In genomic region chr2:92667192-92667591, GRCm38 (mm10) we compare ENCODE assay signal across 9 mouse cellular contexts.
DNase-seq lines count a peak whose midpoint lies in the region; ATAC-seq and TF ChIP-seq lines count a peak whose summit lies in the region.
"Had no signal": no experiment of that assay in that cellular context is flagged by ENCODE, and none has a peak within 500 bp of the region (broad histone marks: within the 10 kb centered on the region; RNA-seq: fewer than 3 reads in every experiment).

No protein-coding gene starts in this region.

- H3K27ac ChIP-seq in heart, adult 2 months, result no peak overlapping the region; the same call in 1 of the 2 replicates
- H3K27ac ChIP-seq in heart, embryonic 12.5 days (ENCODE audit: poor library complexity, severe bottlenecking), result no peak overlapping the region
- no peak overlapping the region for H3K27ac ChIP-seq in kidney, embryonic 14.5 days (ENCODE audit: low read depth, low read length)
- H3K27ac ChIP-seq in lung, postnatal 0 days (ENCODE audit: low read length), result no peak overlapping the region
- H3K27ac ChIP-seq in intestine, postnatal 0 days (ENCODE audit: low read depth, low read length), result no peak overlapping the region
- H3K27ac ChIP-seq in forebrain, embryonic 13.5 days, result no peak overlapping the region
- H3K27ac ChIP-seq: hindbrain, embryonic 15.5 days had no signal

- H3K4me3 ChIP-seq in heart, adult 2 months, result no peak overlapping the region
- H3K4me3 ChIP-seq in heart, embryonic 12.5 days, result no peak overlapping the region
- H3K4me3 ChIP-seq in kidney, embryonic 14.5 days (ENCODE audit: low read length), result no peak overlapping the region
- no peak overlapping the region for H3K4me3 ChIP-seq in lung, postnatal 0 days (ENCODE audit: low read depth, low read length)
- H3K4me3 ChIP-seq in intestine, postnatal 0 days (ENCODE audit: low read depth, low read length), result no peak overlapping the region
- no peak overlapping the region for H3K4me3 ChIP-seq in forebrain, embryonic 13.5 days
- H3K4me3 ChIP-seq: hindbrain, embryonic 15.5 days had no signal

- TF ChIP-seq POLR2A in heart, adult 2 months (IDR thresholded peaks at IDR 0.05; ENCODE audit: insufficient read depth, low read depth, low read length), result no peak

- no peaks in the 10 kb centered on the region for H3K79me2 ChIP-seq in heart, adult 2 months (replicated peaks; ENCODE audit: control insufficient read depth, insufficient read depth, low read length)

- no peak overlapping the region for H3K4me2 ChIP-seq in heart, embryonic 12.5 days
- H3K4me2 ChIP-seq in kidney, embryonic 14.5 days (replicated peaks; ENCODE audit: low read depth, low read length), result no peak overlapping the region
- no peak overlapping the region for H3K4me2 ChIP-seq in lung, postnatal 0 days (replicated peaks; ENCODE audit: low read depth, low read length)
- H3K4me2 ChIP-seq in intestine, postnatal 0 days (replicated peaks; ENCODE audit: low read depth), result no peak overlapping the region
- no peak overlapping the region for H3K4me2 ChIP-seq in forebrain, embryonic 13.5 days
- H3K4me2 ChIP-seq: hindbrain, embryonic 15.5 days had no signal

- no peaks in the 10 kb centered on the region for H3K27me3 ChIP-seq in heart, adult 2 months (ENCODE audit: control insufficient read depth, insufficient read depth, low read length)
- 0 out of 2 replicates have a peak, but pooled peaks cover 5% of the 10 kb centered on the region for H3K27me3 ChIP-seq in heart, embryonic 12.5 days (replicated peaks)
- H3K27me3 ChIP-seq in kidney, embryonic 14.5 days (ENCODE audit: control insufficient read depth, insufficient read depth, low read length), result no peaks in the 10 kb centered on the region
- no peaks in the 10 kb centered on the region for H3K27me3 ChIP-seq in lung, postnatal 0 days (replicated peaks; ENCODE audit: insufficient read depth, low read length)
- no peaks in the 10 kb centered on the region for H3K27me3 ChIP-seq in intestine, postnatal 0 days (replicated peaks; ENCODE audit: control insufficient read depth, insufficient read depth, low read length)
- H3K27me3 ChIP-seq in forebrain, embryonic 13.5 days, result no peaks in the 10 kb centered on the region; the same call in 1 of the 2 replicates

- peaks cover 7% of the 10 kb centered on the region for H3K4me1 ChIP-seq in heart, adult 2 months (ENCODE audit: control insufficient read depth, insufficient read depth, low read length)
- H3K4me1 ChIP-seq in heart, embryonic 12.5 days (replicated peaks), result peaks cover 12% of the 10 kb centered on the region
- peaks cover 8% of the 10 kb centered on the region; the same call in 1 of the 2 replicates for H3K4me1 ChIP-seq in kidney, embryonic 14.5 days (ENCODE audit: control insufficient read depth, insufficient read depth, low read length)
- no peaks in the 10 kb centered on the region for H3K4me1 ChIP-seq in lung, postnatal 0 days (ENCODE audit: insufficient read depth, low read depth, low read length)
- no peaks in the 10 kb centered on the region for H3K4me1 ChIP-seq in intestine, postnatal 0 days (replicated peaks; ENCODE audit: control insufficient read depth, insufficient read depth, low read length)
- H3K4me1 ChIP-seq in forebrain, embryonic 13.5 days, result peaks cover 12% of the 10 kb centered on the region
- H3K4me1 ChIP-seq: hindbrain, embryonic 15.5 days had no signal

- 67% methylated on average over 1 of the region's 1 CpGs for WGBS in heart, adult 2 months
- 36% methylated on average over 1 of the region's 1 CpGs for WGBS in heart, embryonic 12.5 days
- 47% methylated on average over 1 of the region's 1 CpGs for WGBS in kidney, embryonic 14.5 days
- 50% methylated on average over 1 of the region's 1 CpGs for WGBS in lung, postnatal 0 days
- 47% methylated on average over 1 of the region's 1 CpGs for WGBS in intestine, postnatal 0 days
- WGBS in forebrain, embryonic 13.5 days, result 94% methylated on average over 1 of the region's 1 CpGs

- TF ChIP-seq EP300 in heart, adult 2 months (IDR thresholded peaks at IDR 0.05; ENCODE audit: insufficient read depth, low read depth, low read length), result no peak
- no peak for TF ChIP-seq EP300 in lung, postnatal 0 days (IDR thresholded peaks at IDR 0.05)

- no peak overlapping the region for H3K9ac ChIP-seq in heart, adult 2 months (ENCODE audit: low read depth, low read length)
- H3K9ac ChIP-seq in heart, embryonic 12.5 days, result no peak overlapping the region
- no peak overlapping the region for H3K9ac ChIP-seq in kidney, embryonic 14.5 days (ENCODE audit: low read depth, low read length)
- H3K9ac ChIP-seq in lung, postnatal 0 days (replicated peaks; ENCODE audit: low read depth), result no peak overlapping the region
- H3K9ac ChIP-seq in intestine, postnatal 0 days (ENCODE audit: low read depth, low read length), result no peak overlapping the region
- no peak overlapping the region for H3K9ac ChIP-seq in forebrain, embryonic 13.5 days
- H3K9ac ChIP-seq: hindbrain, embryonic 15.5 days had no signal

- intact Hi-C loops in heart, adult 2 months (cut with DNase I), result loop anchor here (2.0 kb wide), 1 partner anchor 76 kb away; no protein-coding TSS in a partner anchor

- TF ChIP-seq CTCF in heart, adult 2 months (IDR thresholded peaks at IDR 0.05), result no peak
- no peak for TF ChIP-seq CTCF in lung, postnatal 0 days (IDR thresholded peaks at IDR 0.05)
- TF ChIP-seq CTCF in intestine, postnatal 0 days (IDR thresholded peaks at IDR 0.05; ENCODE audit: low read depth), result no peak

- peak; percentile 45 to 61 for DNase-seq in heart, adult 2 months
- peak; percentile 51 for DNase-seq in adrenal gland, postnatal 25 days
- DNase-seq in lung, postnatal 0 days (ENCODE audit: low spot score), result no peak
- no peak for DNase-seq in gastrocnemius, postnatal 10 days

- no peaks in the 10 kb centered on the region for H3K36me3 ChIP-seq in heart, adult 2 months (ENCODE audit: control insufficient read depth, insufficient read depth, low read length)
- H3K36me3 ChIP-seq in heart, embryonic 12.5 days, result no peaks in the 10 kb centered on the region
- no peaks in the 10 kb centered on the region for H3K36me3 ChIP-seq in kidney, embryonic 14.5 days (ENCODE audit: control insufficient read depth, insufficient read depth, low read length)
- no peaks in the 10 kb centered on the region for H3K36me3 ChIP-seq in lung, postnatal 0 days (ENCODE audit: insufficient read depth, low read length)
- H3K36me3 ChIP-seq in intestine, postnatal 0 days (ENCODE audit: control insufficient read depth, insufficient read depth), result no peaks in the 10 kb centered on the region
- no peaks in the 10 kb centered on the region for H3K36me3 ChIP-seq in forebrain, embryonic 13.5 days (ENCODE audit: poor library complexity, severe bottlenecking)
- H3K36me3 ChIP-seq: hindbrain, embryonic 15.5 days had no signal

- ATAC-seq in heart, embryonic 12.5 days (ENCODE audit: insufficient number of reproducible peaks, low FRiP score), result no peak
- peak; percentile 28; the same call in 1 of the 2 replicates for ATAC-seq in kidney, embryonic 14.5 days (ENCODE audit: low FRiP score, low TSS enrichment)
- peak; percentile 40; the same call in 1 of the 2 replicates for ATAC-seq in lung, postnatal 0 days
- no peak for ATAC-seq in intestine, postnatal 0 days
- ATAC-seq in forebrain, embryonic 13.5 days, result no peak

- no peaks in the 10 kb centered on the region for H3K9me3 ChIP-seq in heart, embryonic 12.5 days (replicated peaks)
- no peaks in the 10 kb centered on the region for H3K9me3 ChIP-seq in kidney, embryonic 14.5 days (ENCODE audit: control insufficient read depth, low read length)
- H3K9me3 ChIP-seq in lung, postnatal 0 days (ENCODE audit: low read length), result no peaks in the 10 kb centered on the region
- H3K9me3 ChIP-seq in intestine, postnatal 0 days (ENCODE audit: control insufficient read depth), result no peaks in the 10 kb centered on the region
- H3K9me3 ChIP-seq in forebrain, embryonic 13.5 days (replicated peaks), result no peaks in the 10 kb centered on the region
- H3K9me3 ChIP-seq: hindbrain, embryonic 15.5 days had no signal

Comparison
In these comparisons a context has a peak if more than half of its experiments do, and no peak if none do; other contexts are left out.
1. DNase-seq: peak in heart, adult 2 months (2 of 2) and adrenal gland, postnatal 25 days (single experiment); none in lung, postnatal 0 days (single experiment) and gastrocnemius, postnatal 10 days (single experiment).
2. ATAC-seq: peak in kidney, embryonic 14.5 days (single experiment) and lung, postnatal 0 days (single experiment); none in heart, embryonic 12.5 days (single experiment), intestine, postnatal 0 days (single experiment) and forebrain, embryonic 13.5 days (single experiment).